Mouse (Mus musculus): Measurements from ENCODE around the gene Hspa1a. TPM values are rescaled to one million over a fixed set of nuclear protein-coding genes. Genes with fewer than 3 reads are reported as not detected.
"Not testable (repeated sequence)": the region's sequence is repeated elsewhere in the genome, so short reads cannot be mapped to it uniquely, and the experiment has no call there.

Hspa1a gene
- polyA plus RNA-seq, 1 experiment from 2014 or later: 5.8 TPM

- Histone ChIP-seq H3K9ac (no peak overlapping the region), H3K36me3 (no peaks in the 10 kb centered on the region), H3K27me3 (peaks cover 9% of the 10 kb centered on the region; the same call in 1 of the 2 replicates), H3K27ac (peak overlapping the region; percentile 97; the same call in 1 of the 2 replicates), H3K4me1 (peaks cover 20% of the 10 kb centered on the region), H3K9me3 (no peaks in the 10 kb centered on the region), H3K4me3 (no peak overlapping the region), H3K4me2 (no peak overlapping the region)
- ATAC-seq (ENCODE audit: insufficient number of reproducible peaks, insufficient read depth, low FRiP score, low TSS enrichment, low read depth): no peak
These were observed 11.1 kb downstream of the Hspa1a start for GRCm38 (mm10) chr17:34960702-34961493.

GRCm38 (mm10) chr17:34959881-34960515 is 12.0 kb downstream of the Hspa1a start:
- Histone ChIP-seq H3K27me3 (peaks cover 11% of the 10 kb centered on the region), H3K36me3 (no peaks in the 10 kb centered on the region), H3K4me3 (peak overlapping the region; percentile 56), H3K4me2 (peak overlapping the region; percentile 65), H3K27ac (peak overlapping the region; percentile 97), H3K4me1 (peaks cover 14% of the 10 kb centered on the region), H3K9me3 (no peaks in the 10 kb centered on the region), H3K9ac (peak overlapping the region; percentile 70)
- ATAC-seq (ENCODE audit: insufficient number of reproducible peaks, insufficient read depth, low FRiP score, low TSS enrichment, low read depth): no peak
- 9% methylated on average over 12 of the region's 12 CpGs for WGBS

GRCm38 (mm10) chr17:34959130-34959778 is 12.7 kb downstream of the Hspa1a start, which contains the start of gene Hspa1b:
Hspa1b (minus strand) TSS chr17:34959238.
- Histone ChIP-seq H3K4me1 (peaks cover 12% of the 10 kb centered on the region), H3K9ac (peak within 1 kb of the TSS; percentile 70), H3K4me3 (peak within 1 kb of the TSS; percentile 56), H3K27me3 (peaks cover 11% of the 10 kb centered on the region), H3K27ac (peak within 1 kb of the TSS; percentile 97), H3K4me2 (peak within 1 kb of the TSS; percentile 65)
- WGBS: under 1% methylated on average over 26 of the region's 32 CpGs
- H3K9me3 ChIP-seq, H3K36me3 ChIP-seq: not testable (repeated sequence)
- peak; percentile 88 for ATAC-seq (ENCODE audit: insufficient number of reproducible peaks, insufficient read depth, low FRiP score, low TSS enrichment, low read depth)

- Histone ChIP-seq H3K4me2 (peak overlapping the region; percentile 65), H3K27me3 (peaks cover 11% of the 10 kb centered on the region), H3K4me3 (peak overlapping the region; percentile 56), H3K4me1 (peaks cover 12% of the 10 kb centered on the region)
- 0 out of 2 replicates have a peak, but pooled peaks have one; percentile 7 for ATAC-seq (ENCODE audit: insufficient number of reproducible peaks, insufficient read depth, low FRiP score, low TSS enrichment, low read depth)
- WGBS: under 1% methylated on average over 31 of the region's 47 CpGs
- not testable (repeated sequence) for H3K36me3 ChIP-seq, H3K9me3 ChIP-seq, H3K27ac ChIP-seq, H3K9ac ChIP-seq
These were observed 13.2 kb downstream of the Hspa1a start for GRCm38 (mm10) chr17:34958734-34959129.

- not testable (repeated sequence) for H3K27ac ChIP-seq; H3K9ac ChIP-seq; H3K27me3 ChIP-seq; H3K36me3 ChIP-seq; H3K4me3 ChIP-seq; H3K9me3 ChIP-seq; ATAC-seq (ENCODE audit: insufficient number of reproducible peaks, insufficient read depth, low FRiP score, low TSS enrichment, low read depth)
- H3K4me2 ChIP-seq: 0 out of 2 replicates have a peak overlapping the region, but pooled peaks have one; percentile 14
- 16% methylated on average over 22 of the region's 40 CpGs for WGBS
- H3K4me1 ChIP-seq: peaks cover 12% of the 10 kb centered on the region
These were observed 14.0 kb downstream of the Hspa1a start for GRCm38 (mm10) chr17:34957966-34958365.

GRCm38 (mm10) chr17:34957291-34957690 is 14.7 kb downstream of the Hspa1a start:
- not testable (repeated sequence) for H3K27ac ChIP-seq

GRCm38 (mm10) chr17:34956340-34956739 is 15.6 kb downstream of the Hspa1a start:
- WGBS: 37% methylated on average over 1 of the region's 1 CpGs
- ATAC-seq (ENCODE audit: insufficient number of reproducible peaks, insufficient read depth, low FRiP score, low TSS enrichment, low read depth): no peak
- H3K4me2 ChIP-seq: no peak overlapping the region
- no peak overlapping the region for H3K4me3 ChIP-seq
- H3K9ac ChIP-seq: no peak overlapping the region
- H3K4me1 ChIP-seq: peaks cover 7% of the 10 kb centered on the region
- peaks cover 7% of the 10 kb centered on the region for H3K27me3 ChIP-seq
- H3K36me3 ChIP-seq: no peaks in the 10 kb centered on the region
- H3K9me3 ChIP-seq: no peaks in the 10 kb centered on the region
- H3K27ac ChIP-seq: no peak overlapping the region

More at GRCm38 (mm10) chr17:34957291-34957690, 14.7 kb downstream of the Hspa1a start:
- WGBS: 17% methylated on average over 36 of the region's 40 CpGs
- not testable (repeated sequence) for H3K36me3 ChIP-seq; ATAC-seq (ENCODE audit: insufficient number of reproducible peaks, insufficient read depth, low FRiP score, low TSS enrichment, low read depth); H3K9me3 ChIP-seq; H3K4me2 ChIP-seq; H3K9ac ChIP-seq; H3K27me3 ChIP-seq; H3K4me3 ChIP-seq
- peaks cover 12% of the 10 kb centered on the region for H3K4me1 ChIP-seq

GRCm38 (mm10) chr17:34955884-34956283 is 16.1 kb downstream of the Hspa1a start:
- no peak overlapping the region for H3K9ac ChIP-seq
- peaks cover 10% of the 10 kb centered on the region for H3K4me1 ChIP-seq
- no peak overlapping the region for H3K4me2 ChIP-seq
- H3K27ac ChIP-seq: no peak overlapping the region
- no peaks in the 10 kb centered on the region for H3K9me3 ChIP-seq
- 83% methylated on average over 3 of the region's 3 CpGs for WGBS
- no peak for ATAC-seq (ENCODE audit: insufficient number of reproducible peaks, insufficient read depth, low FRiP score, low TSS enrichment, low read depth)
- peaks cover 4% of the 10 kb centered on the region for H3K36me3 ChIP-seq
- H3K27me3 ChIP-seq: peaks cover 7% of the 10 kb centered on the region
- H3K4me3 ChIP-seq: no peak overlapping the region

GRCm38 (mm10) chr17:34954831-34955230 is 17.1 kb downstream of the Hspa1a start:
- Histone ChIP-seq H3K27ac (no peak overlapping the region), H3K4me1 (peaks cover 11% of the 10 kb centered on the region), H3K9me3 (no peaks in the 10 kb centered on the region), H3K4me3 (no peak overlapping the region), H3K36me3 (peaks cover 15% of the 10 kb centered on the region), H3K27me3 (peaks cover 7% of the 10 kb centered on the region), H3K9ac (peak overlapping the region; percentile 44), H3K4me2 (no peak overlapping the region)
- WGBS: 54% methylated on average over 4 of the region's 4 CpGs
- no peak for ATAC-seq (ENCODE audit: insufficient number of reproducible peaks, insufficient read depth, low FRiP score, low TSS enrichment, low read depth)

GRCm38 (mm10) chr17:34953904-34954303 is 18.1 kb downstream of the Hspa1a start:
- WGBS: 82% methylated on average over 4 of the region's 4 CpGs
- Histone ChIP-seq H3K4me1 (peaks cover 10% of the 10 kb centered on the region), H3K27ac (no peak overlapping the region), H3K27me3 (peaks cover 7% of the 10 kb centered on the region), H3K9me3 (no peaks in the 10 kb centered on the region), H3K36me3 (peaks cover 20% of the 10 kb centered on the region), H3K9ac (no peak overlapping the region), H3K4me2 (no peak overlapping the region), H3K4me3 (no peak overlapping the region)
- no peak for ATAC-seq (ENCODE audit: insufficient number of reproducible peaks, insufficient read depth, low FRiP score, low TSS enrichment, low read depth)

- WGBS: 90% methylated on average over 3 of the region's 3 CpGs
- Histone ChIP-seq H3K4me1 (peaks cover 10% of the 10 kb centered on the region), H3K4me2 (peak overlapping the region; percentile 72), H3K36me3 (peaks cover 20% of the 10 kb centered on the region), H3K4me3 (peak overlapping the region; percentile 94), H3K27me3 (peaks cover 7% of the 10 kb centered on the region), H3K9ac (no peak overlapping the region), H3K9me3 (no peaks in the 10 kb centered on the region), H3K27ac (peak overlapping the region; percentile 94; the same call in 1 of the 2 replicates)
- no peak for ATAC-seq (ENCODE audit: insufficient number of reproducible peaks, insufficient read depth, low FRiP score, low TSS enrichment, low read depth)
These were observed 18.7 kb downstream of the Hspa1a start for GRCm38 (mm10) chr17:34953258-34953657.
